Mouse (Mus musculus) CD4-positive, CD25-positive, alpha-beta regulatory T cell, adult 9 weeks (primary cell): ENCODE results near the gene Acsl3. TPM values are rescaled to one million over a fixed set of nuclear protein-coding genes. Genes with fewer than 3 reads are reported as not detected.

Experiments
- polyA plus RNA-seq: library from polyadenylated mRNA; unstranded; fragments of 100-300 nt; shearing (Covaris generic); gene quantifications from one replicate; pipeline ENCODE4 v1.2.1, GENCODE M21; 2017

Gene Acsl3
- 2.4 TPM for polyA plus RNA-seq

GRCm38 (mm10) chr1:78657671-78658440 is at the start of gene Acsl3, which contains the start of gene Utp14b:
Gene Acsl3, plus strand, starts transcription at chr1:78657825.
Gene Utp14b, plus strand, starts transcription at chr1:78658038.

Other genes starting within 250 kb of the Acsl3 start
- 111 TPM for gene Farsb, start 168.9 kb upstream of the Acsl3 start, polyA plus RNA-seq
- gene Mogat1, start 146.8 kb upstream of the Acsl3 start, polyA plus RNA-seq: not detected
- gene BC035947, start 145.7 kb upstream of the Acsl3 start, polyA plus RNA-seq: not detected
- 0.41 TPM for gene Utp14b, start 213 bp downstream of the Acsl3 start, polyA plus RNA-seq
- gene Kcne4, start 158.9 kb downstream of the Acsl3 start, polyA plus RNA-seq: not detected